Mouse (Mus musculus): Measurements from ENCODE around the gene Bnipl.
"Not testable (repeated sequence)": the region's sequence is repeated elsewhere in the genome, so short reads cannot be mapped to it uniquely, and the experiment has no call there.

The Bnipl gene

DNA sequence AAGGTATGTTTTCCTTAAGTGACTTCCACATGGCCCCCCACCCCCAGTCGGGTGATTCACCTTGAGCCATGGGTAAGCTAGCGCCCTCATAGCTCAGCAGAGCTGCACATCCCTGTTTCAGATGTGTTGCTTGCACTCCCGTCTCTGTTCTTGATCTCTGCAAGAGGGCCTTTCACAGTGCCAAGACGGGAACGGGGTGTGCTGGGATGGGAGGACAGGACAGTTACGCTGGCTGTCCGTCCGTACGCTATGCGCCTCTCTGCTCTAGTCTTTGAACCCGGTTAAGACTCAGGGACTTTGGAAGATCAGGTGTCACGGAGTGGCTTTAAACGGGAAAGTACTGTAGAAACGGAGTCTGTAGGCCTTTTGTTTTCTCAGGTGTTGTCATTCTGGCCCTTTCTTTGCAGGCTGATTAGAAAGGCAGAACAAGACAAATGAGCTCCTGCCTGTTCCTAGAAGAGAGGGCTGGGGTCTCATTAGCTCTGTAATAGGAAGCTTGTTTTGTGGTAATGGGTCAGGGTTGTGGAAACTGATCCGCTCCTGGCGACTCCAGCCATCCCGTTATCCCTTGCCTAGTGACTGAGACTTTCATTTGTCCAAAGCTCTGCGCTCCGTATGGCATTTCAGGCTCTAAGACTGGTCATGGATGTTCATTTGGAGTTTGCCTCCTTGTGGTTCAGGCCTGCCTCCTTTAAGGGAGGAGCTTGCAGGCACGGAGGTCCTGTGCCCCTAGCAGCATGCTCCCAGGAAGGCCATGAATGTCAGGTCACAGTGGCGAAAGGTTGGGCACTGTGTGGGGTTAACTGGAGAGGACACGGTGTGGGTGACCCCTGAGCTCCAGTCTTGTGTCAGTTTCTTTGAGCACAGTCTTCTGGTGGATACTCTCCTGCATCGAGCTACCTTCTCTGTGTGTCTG lies 15.3 kb downstream of the Bnipl start:
- no peak for DNase-seq

DNA sequence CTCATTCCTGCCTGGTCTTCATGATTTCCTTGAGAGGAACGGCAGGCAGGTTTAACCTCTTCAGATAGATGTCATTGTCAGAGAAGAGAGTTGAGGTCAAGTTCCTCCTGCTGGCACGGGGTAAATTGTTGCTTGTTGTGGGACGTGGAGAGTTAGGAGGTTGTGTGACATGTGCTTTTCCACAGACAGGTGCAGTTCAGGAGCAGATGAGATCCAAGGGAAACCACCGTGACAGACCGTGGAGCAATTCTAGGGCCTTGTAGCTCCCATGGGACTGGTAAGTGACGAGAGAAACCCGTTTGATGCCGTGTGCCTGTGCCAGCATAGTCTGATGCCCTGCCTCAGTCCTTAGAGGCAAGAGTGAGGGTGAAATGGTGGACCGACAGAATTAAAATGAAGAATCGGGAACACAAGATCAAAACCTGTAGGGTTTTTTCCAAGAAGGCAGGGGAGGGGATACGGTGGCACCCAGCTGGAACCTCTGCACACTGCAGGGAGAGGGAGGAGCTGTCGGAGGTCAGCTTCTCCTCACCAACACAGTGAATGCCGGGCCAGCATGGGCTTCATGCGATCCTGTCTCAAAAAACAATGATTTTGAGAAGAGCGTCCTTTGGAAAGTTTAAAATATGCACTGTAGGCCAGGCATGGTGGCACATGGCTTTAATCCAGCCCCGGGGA lies 17.6 kb downstream of the Bnipl start:
- DNase-seq = no peak

DNA sequence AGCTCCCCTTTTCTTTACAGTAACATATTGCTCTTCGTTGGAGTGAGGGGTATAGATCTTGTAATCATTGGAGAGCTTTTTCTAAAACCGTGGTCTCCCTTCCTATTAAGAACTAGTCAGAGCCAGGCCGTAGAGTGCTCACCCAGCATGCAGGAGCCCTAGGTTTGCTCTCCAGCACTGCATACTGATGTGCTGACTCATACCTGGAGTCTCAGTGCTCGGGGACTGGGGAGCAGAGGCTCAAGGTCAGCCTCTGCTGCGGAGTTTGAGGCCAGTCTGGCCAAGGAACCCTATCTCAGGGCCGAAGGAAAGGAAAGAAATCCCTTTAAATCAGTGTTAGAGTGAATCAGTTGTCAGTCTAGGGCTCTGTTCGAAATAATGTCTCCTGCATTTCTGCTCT lies 18.2 kb downstream of the Bnipl start:
- DNase-seq = no peak

DNA sequence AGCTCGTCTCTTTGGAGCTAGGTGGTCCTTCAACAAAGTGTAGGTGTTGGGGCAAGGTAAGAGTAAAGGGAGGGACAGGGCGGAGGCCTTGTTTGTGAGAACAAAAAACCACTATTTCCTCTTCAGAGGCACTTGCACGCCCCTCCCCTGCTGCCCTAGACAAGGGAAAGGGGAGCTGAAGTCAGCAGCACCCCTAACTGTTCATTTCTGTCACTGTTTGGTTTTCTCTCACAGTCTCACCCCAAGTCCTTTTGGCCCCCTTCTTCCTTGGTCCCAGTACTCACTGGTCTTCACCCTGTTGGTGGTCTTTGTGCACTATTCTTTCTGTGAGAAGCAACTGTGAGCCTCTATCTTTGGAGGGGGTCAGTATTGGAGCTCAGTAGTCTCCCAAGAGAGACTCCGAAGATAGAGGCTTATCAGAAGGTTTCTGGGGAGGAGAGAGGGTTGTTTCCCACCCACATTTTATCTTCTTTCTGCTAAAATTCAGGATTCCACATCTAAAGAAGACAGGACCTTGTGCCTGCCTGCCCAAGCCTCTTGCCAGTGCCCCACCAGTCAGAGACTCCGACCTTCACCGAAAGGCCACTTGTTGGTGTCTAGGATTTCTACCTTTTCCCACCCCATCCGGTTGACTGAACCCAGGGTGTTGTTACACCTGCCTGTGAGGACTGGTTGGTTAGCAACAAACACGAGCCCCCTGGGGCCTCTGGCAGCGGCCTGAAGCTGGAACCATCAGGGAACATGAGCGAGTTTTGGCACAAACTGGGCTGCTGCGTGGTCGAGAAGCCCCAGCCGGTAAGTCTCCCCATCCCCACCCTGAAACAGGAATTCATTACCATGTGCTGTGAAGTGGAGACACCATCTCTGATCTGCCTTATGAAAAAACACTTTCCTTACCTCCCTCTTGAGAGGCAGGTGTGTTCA lies 19.4 kb downstream of the Bnipl start, which contains the start of gene Mllt11:
Mllt11 (minus strand) TSS at position 874 of the 924 bp plus-strand sequence.
- peak; percentile 44 for DNase-seq

DNA sequence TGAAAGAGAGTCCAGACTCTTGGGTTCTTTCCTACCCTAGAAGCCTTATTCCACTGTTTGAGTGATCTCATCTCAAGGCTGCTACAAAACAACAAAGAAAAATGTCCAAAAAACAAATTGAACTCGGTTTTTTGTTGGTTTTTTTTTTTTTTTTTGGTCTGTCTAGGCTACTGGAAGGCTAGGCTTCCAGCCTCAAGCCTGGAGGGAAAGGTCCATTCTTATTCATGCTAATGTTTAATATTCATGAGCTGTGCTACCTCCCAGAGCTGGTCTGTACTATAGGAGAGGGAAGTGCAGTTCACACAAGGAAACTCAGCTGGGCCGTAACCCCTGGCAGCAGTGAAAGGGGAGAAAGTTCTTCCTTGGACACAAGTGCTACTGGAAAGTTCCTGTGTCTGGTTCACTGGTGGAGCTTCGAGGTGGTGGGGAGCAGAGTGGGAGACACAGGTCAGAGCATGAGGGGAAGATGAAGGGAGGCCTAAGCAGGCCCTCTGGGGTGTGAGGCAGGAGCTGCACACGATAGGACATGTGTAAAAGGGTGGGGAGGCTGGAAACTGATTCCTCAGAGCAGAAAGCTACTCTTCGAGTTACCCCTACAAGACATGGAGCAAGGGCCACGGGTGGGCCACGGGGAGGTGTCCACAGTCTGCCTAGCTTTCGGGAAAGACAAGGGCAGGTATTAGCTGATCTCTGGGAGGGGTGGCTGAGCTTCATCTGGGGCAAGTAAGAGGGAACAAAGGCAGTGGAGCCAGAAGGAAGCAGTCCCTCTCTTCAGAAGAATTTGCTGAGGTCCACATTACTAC lies 20.3 kb downstream of the Bnipl start:
- DNase-seq = peak; percentile 64

DNA sequence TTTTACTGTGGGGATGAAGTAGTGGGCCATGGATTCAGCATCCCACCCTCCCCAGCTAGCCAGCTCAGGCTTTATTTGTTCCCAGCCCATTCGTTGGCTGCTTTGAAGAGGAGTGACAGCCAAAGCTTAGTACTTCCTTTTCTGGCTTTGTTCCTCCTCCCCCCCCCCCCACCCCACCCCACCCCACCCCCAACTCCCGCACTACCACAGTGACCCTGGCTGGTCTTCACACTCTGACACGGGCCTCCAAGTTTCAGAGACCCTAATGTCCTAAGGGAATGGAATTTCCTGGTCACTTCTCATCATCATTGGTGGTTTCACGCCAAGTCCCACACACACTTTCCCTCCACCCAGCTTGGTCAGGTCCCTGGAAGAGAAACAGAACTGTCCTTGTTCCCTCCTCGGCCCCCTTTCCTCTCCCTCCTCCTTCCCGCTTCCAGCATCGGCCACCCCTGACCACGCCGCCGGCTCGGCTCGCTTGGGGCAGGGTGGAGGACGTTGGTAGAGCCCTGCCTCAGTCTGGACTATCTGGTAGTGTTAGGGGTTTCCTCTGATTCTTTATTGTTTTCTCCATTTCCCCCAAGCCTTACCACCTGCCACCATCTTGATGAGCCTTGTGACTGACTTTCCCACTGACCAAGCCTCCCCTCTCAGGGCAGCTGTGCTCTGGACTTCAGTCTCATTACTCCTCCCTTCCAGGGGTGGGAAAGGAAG lies 21.1 kb downstream of the Bnipl start:
- DNase-seq = peak; percentile 58

DNA sequence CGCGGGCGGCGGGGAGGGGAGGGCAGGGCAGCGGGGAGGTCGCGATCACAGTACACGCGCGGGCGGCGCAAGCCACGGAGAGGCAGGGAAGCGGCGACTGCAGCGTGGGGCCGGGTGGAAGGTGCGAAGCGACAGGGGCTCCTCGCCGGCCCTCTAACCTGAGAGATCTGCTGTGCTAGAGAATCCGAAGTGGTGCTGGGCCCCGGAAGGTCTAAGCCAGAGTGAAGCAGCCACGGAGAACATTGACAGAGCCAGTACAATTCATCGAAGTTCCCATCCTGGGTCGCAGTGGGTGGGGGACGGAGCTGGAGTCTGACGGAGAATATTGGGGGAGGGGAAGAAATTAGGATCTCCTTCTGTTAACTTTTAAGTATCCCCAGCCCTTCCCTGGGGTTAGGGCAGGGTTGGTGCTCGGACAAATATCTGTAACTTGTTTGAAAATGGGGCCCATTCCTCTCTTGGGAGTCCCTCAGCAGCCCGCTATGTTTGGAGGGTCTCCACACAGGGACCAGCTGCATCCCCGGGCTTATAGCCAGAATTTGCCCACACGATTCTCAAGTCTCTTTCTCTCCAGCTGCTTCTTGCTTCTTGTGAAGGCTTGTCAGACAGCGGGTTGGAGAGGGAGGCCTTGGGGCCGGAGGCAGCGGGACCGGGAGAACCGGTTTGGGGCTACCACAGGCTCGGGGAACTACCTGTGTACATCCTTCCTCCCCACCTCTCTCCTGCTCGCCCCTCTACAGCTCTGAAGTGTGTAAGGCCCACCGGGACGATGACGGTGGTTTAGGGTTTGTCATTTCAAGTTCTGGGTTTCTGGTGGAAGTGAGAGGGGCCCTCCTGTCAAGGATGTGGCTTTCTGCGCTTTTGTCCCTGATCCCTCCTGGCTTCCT lies 21.9 kb downstream of the Bnipl start:
- peak; percentile 52 for DNase-seq

DNA sequence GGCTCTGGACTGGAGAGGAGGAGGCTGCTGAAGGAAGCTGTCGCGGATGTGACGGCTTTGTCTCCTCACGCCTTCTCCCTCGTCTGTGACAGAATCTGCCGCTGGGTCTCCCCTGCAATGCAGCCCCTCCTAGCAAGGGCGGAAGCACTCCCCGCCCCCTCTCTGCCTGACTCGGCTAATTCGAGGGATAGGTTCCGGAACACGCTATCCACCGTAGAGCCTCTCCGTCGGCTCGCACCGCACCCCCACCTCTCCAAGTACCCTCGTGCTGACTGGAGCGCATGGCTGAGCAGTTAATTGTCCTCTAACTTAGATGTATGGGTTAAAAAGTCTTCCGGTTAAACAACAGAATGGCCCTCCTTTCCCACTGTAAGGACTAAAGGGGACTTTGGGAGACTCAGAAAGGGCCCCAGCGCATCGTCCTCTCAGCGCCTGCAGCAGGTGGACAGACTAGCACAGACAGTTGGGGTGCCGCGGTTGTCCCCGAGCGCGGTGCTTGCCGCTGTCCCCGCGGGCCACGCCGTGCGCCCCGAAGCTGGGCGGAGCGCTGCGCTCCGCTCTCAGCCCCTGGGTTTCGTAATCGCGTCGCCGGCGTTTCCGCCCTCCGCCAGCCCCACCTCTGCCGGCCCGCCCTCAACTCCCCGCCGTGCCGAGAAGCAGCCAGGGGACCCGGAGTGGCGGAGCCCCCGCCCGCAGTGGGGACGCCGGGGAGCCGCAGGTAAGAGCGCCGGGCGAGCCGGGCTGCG lies 22.7 kb downstream of the Bnipl start, which contains the start of gene Cdc42se1:
Cdc42se1 (plus strand) TSS at position 585 of the 746 bp plus-strand sequence.
- DNase-seq = peak; percentile 93

DNA sequence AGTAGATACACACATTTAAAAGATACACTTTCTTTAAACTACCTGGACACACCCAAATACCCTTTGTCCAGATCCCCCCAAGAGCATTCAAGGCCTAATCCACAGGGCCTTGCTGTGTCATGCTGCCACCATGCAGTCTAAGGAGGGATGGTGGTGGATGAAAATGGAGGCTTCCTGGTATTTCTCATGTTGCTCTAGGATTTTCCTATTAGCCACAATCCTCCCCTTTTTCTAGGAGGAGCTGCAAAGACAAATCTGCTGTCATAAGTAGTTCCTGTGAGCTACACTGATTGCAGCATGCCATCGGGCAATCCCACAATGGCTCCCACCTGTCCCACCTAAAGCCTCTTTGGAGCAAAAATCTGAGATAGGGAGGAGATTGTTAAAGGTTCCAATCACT lies 23.8 kb downstream of the Bnipl start:
- no peak for DNase-seq

DNA sequence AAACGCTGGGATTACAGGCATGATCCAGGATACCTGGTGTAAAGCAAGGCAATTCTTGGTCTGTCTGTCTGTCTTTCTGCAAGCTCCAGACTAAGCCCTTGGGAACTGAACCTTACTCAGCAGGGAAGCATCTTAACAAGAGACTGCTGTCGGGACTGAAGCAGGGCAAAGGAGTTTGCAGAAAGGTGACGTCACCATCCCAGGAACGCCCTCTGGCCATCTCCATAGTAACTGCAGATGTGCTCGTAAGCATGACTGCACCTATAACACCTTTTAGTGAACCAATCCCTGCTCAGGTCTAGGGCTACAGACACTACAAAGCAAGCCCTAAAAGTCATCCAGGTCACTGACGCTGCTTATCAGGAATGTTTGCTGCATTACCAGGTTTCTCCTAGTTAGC lies 26.7 kb downstream of the Bnipl start:
- DNase-seq = no peak

DNA sequence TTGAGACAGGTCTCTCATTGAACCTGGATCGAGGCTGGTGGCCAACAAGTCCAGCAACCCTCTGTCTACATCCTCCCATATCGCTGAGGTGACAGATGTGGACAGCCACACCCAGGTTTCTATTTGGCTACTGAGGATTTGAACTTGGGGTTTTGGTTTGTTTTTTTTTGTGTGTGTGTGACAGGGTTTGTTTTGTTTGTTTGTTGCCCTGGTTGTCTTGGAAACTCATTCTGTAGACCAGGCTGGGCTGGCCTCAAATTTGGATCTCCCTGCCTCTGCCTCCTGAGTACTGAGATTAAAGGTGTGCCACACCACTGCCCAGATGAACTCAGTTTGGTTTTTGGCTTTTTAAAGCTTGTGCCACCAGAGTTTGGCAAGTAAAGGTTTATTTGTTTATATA lies 28.0 kb downstream of the Bnipl start:
- DNase-seq = no peak

DNA sequence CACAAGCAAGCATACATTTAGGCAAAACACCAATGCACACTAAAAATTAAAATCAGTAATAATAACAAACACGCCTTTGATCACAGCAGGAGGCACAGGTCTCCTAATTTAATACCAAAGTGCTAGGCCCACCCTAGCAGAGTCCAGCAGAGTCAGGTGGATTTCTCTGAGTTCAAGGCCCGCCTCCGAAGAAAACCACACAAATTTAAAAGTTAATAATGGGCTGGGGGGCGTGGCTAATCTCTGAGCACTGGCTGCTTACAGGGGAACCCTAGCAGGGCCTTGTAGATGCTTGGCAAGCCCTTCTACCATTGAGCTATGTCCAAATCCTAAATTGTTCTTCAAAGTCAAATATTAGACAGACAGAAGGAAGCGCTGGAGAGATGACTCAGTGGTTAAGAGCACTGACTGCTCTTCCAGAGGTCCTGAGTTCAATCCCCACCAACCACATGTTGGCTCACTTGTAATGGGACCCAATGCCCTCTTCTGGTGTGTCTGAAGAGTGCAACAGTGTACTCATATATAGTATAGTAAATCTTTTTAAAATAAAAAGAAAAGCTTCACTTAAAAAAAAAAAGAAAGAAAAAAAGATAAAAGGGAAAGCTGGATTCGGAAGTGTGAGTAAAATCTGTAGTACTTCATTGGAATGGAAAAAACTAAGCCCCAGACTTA lies 32.4 kb downstream of the Bnipl start:
- DNase-seq = peak; percentile 71

DNA sequence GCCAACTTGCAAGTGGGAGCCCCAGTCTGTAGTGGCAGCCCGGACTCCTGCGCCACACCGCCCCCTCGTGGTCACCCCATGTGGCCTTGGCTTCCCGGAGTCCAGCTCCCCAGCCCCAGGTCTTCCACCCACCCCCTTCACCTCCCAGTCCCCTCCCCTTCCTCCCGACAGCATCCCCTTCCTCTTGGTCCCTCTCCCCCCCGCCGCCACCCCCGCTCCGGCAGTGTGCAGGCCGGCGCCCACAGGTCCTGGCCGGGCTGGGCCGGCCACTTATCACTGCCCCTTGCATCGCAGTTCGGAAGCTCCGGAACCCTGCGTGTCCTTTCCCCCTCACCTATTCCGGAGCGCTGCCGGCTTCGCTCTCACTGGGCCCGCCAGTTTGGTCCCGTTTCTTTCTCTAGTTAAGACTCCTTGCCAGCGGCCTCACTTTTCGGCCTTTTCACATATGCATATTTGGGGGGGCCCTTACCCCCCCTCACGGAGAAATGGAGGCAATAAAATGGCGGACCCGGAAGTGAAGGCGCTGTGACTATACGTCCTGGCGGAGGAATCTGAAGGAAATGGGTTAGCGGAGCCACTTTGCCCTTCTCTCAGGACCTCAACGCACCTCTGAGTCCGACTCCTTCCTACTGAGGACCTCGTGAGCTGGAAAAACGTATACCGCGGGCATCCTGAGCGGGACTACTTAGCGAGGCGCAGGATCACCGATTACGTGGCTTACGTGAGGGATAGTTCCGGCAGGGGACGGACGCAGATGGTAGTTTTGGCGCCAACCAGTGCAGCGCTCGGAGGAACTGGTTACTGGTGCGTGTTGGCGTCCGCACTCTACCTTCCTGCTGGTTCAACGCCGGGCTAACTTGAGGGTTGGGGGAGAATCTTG lies 33.5 kb downstream of the Bnipl start, which contains the start of gene Gabpb2:
Gabpb2 (minus strand) TSS at position 662 of the 880 bp plus-strand sequence.
- peak; percentile 97 for DNase-seq

DNA sequence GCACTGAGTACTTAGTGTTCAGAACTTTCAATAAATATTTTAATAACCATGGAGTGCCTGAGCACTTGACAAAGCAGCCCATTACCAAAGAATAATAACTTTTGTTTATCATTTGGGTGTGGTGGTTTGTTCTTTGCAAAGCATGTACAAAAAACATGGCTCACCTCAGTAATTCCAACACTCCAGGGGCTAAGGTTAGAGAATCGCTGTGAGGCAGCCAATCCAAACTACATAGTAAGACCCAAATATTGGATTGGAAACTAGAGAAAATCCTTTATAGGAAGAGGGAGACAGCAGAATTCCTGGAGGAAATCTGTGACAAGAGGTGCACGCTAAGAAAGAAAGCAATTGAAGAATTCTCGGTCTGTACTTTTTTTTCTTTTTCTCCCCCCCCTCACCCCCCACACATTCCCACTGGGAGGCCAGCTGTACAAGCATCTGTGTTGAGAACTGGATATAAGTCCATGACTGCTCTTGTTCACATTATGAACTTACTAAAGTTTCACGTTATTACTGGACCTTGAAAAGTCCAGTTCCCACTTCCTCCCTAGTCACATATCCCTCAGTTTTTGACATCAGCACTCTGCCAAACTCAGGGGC lies 34.2 kb downstream of the Bnipl start:
- DNase-seq = no peak

DNA sequence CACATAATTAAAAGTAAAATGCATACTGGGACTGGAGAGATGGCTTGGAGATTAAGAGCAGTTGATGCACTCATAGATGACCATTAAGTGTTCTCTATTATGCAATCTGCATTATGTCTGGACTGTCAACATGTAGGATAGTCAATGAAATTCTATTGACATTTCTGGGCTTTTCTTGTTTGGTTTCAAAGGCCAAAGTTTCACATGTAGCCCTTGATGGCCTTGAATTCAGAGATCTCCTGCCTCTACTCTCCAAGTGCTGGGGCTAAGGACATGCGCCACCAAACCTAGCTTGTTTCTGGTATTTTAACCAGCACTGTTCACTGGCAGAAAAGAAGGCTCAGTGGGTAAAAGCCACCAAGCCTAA lies 37.4 kb downstream of the Bnipl start:
- no peak for DNase-seq

DNA sequence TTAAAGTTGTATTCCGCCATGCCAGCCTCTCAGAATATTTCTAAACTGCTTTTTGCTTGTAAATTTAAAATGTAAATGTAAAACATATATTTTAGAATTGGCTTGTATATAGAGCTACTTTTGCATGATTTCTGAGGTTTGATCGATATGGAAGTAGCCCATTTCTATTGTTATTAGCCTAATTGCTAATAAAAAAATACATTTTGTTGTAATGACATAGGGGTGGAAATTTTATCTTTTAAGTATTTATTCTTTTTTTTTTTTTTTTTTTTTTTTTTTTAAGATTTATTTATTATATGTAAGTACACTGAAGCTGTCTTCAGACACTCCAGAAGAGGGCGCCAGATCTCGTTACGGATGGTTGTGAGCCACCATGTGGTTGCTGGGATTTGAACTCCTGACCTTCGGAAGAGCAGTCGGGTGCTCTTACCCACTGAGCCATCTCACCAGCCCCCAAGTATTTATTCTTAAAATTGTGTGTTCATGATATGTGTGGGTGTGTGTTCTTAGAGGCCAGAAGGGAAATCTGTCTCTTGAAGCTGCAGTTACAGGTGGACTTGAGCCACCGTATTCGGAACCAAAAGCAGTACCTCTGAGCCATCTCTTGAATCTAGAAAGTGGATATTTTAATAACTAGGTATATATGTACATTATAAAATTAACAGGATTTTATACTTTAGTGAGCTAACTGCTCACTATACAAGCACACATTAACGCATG lies 37.9 kb downstream of the Bnipl start:
- not testable (repeated sequence) for DNase-seq

DNA sequence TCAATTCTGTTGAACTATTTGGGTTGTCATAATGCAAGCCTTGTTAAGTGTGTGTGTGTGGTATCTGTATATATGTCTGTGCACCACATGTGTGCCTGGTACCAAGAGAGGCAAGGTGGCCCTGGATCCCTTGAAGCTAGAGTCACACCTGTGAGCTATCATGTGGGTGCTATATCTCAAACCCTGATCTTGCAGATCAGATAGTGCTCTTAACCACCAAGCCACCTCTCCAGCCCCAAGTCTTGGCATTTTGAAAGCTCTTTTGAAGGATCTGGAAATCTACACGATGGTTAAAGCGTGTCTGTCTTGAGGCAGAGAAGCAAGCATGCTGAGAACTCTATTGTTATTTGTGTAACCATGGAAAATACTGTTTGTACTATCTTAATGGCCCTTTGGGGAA lies 40.4 kb downstream of the Bnipl start:
- DNase-seq = no peak

Measured in liver (tissue).